Mouse (Mus musculus): ENCODE data around the gene Gramd4.

- no peak for TF ChIP-seq POLR2A (IDR thresholded peaks at IDR 0.05; ENCODE audit: borderline replicate concordance, insufficient read depth, low read length)
- TF ChIP-seq CTCF (IDR thresholded peaks at IDR 0.05; ENCODE audit: borderline replicate concordance, insufficient read depth, low read depth, low read length), result no peak
Observed at GRCm38 (mm10) chr15:86021971-86022370, 35.5 kb upstream of the Gramd4 start.

Data from cerebellum, adult 2 months (tissue).